Mouse (Mus musculus): ENCODE results near the gene Cox7b. TPM values are rescaled to one million over a fixed set of nuclear protein-coding genes. Genes with fewer than 3 reads are reported as not detected.
"Not testable (repeated sequence)": the region's sequence is repeated elsewhere in the genome, so short reads cannot be mapped to it uniquely, and the experiment has no call there.

Cox7b gene
- polyA plus RNA-seq (2016; fragmentation: Nextera tagmentation; extraction: Ambion mirVana), result 346 and 350 TPM in 2 replicates

- Histone ChIP-seq H3K27me3 (replicated peaks; ENCODE audit: low read depth, poor library complexity, severe bottlenecking) (peaks cover 13% of the 10 kb centered on the region; the same call in 1 of the 2 replicates), H3K27ac (replicated peaks) (peak within 1 kb of the TSS; percentile 84), H3K36me3 (replicated peaks) (peaks cover 25% of the 10 kb centered on the region), H3K4me3 (peak within 1 kb of the TSS; percentile 64), H3K4me1 (no peaks in the 10 kb centered on the region), H3K9me3 (no peaks in the 10 kb centered on the region)
- 13% methylated on average over 26 of the region's 26 CpGs for WGBS
- peak; percentile 71 for DNase-seq (ENCODE audit: low spot score)
Measured at GRCm38 (mm10) chrX:106015571-106016322, at the start of gene Cox7b. Gene Cox7b, plus strand, starts transcription at chrX:106015700.

GRCm38 (mm10) chrX:106001605-106002004 lies 13.9 kb upstream of the Cox7b start:
- DNase-seq (ENCODE audit: low spot score), result no peak
- Histone ChIP-seq H3K9me3 (no peaks in the 10 kb centered on the region), H3K4me1 (no peaks in the 10 kb centered on the region), H3K27ac (replicated peaks) (no peak overlapping the region), H3K36me3 (replicated peaks) (peaks cover 46% of the 10 kb centered on the region), H3K27me3 (replicated peaks; ENCODE audit: low read depth, poor library complexity, severe bottlenecking) (peaks cover 11% of the 10 kb centered on the region; the same call in 1 of the 2 replicates), H3K4me3 (no peak overlapping the region)
- 84% methylated on average over 1 of the region's 1 CpGs for WGBS

- peaks cover 11% of the 10 kb centered on the region; the same call in 1 of the 2 replicates for H3K27me3 ChIP-seq (replicated peaks; ENCODE audit: low read depth, poor library complexity, severe bottlenecking)
- H3K9me3 ChIP-seq, result no peaks in the 10 kb centered on the region
- 24% methylated on average over 3 of the region's 3 CpGs for WGBS
- H3K27ac ChIP-seq (replicated peaks), result no peak overlapping the region
- no peak for DNase-seq (ENCODE audit: low spot score)
- H3K36me3 ChIP-seq (replicated peaks), result peaks cover 6% of the 10 kb centered on the region; the same call in 1 of the 2 replicates
- H3K4me3 ChIP-seq, result peak overlapping the region; percentile 67
- H3K4me1 ChIP-seq, result peaks cover 5% of the 10 kb centered on the region
Measured at GRCm38 (mm10) chrX:106010762-106011161, 4.7 kb upstream of the Cox7b start.

- H3K9me3 ChIP-seq, result no peaks in the 10 kb centered on the region
- WGBS, result 21% methylated on average over 45 of the region's 45 CpGs
- peak within 1 kb of the TSS; percentile 67 for H3K4me3 ChIP-seq
- DNase-seq (ENCODE audit: low spot score), result peak; percentile 90
- peak within 1 kb of the TSS; percentile 86 for H3K27ac ChIP-seq (replicated peaks)
- H3K36me3 ChIP-seq (replicated peaks), result peaks cover 6% of the 10 kb centered on the region; the same call in 1 of the 2 replicates
- peaks cover 13% of the 10 kb centered on the region; the same call in 1 of the 2 replicates for H3K27me3 ChIP-seq (replicated peaks; ENCODE audit: low read depth, poor library complexity, severe bottlenecking)
- H3K4me1 ChIP-seq, result peaks cover 5% of the 10 kb centered on the region
Measured at GRCm38 (mm10) chrX:106011465-106012159, 3.9 kb upstream of the Cox7b start, which contains the start of gene Magt1. Gene Magt1, minus strand, starts transcription at chrX:106011906.

GRCm38 (mm10) chrX:106012559-106012958 lies 2.9 kb upstream of the Cox7b start:
- 71% methylated on average over 3 of the region's 3 CpGs for WGBS
- no peaks in the 10 kb centered on the region for H3K9me3 ChIP-seq
- peaks cover 13% of the 10 kb centered on the region; the same call in 1 of the 2 replicates for H3K27me3 ChIP-seq (replicated peaks; ENCODE audit: low read depth, poor library complexity, severe bottlenecking)
- DNase-seq (ENCODE audit: low spot score), result no peak
- H3K4me3 ChIP-seq, result peak overlapping the region; percentile 46
- peaks cover 5% of the 10 kb centered on the region for H3K4me1 ChIP-seq
- peak overlapping the region; percentile 83 for H3K27ac ChIP-seq (replicated peaks)
- H3K36me3 ChIP-seq (replicated peaks), result peaks cover 4% of the 10 kb centered on the region; the same call in 1 of the 2 replicates

- Histone ChIP-seq H3K36me3 (replicated peaks) (peaks cover 5% of the 10 kb centered on the region; the same call in 1 of the 2 replicates), H3K27ac (replicated peaks) (no peak overlapping the region), H3K9me3 (no peaks in the 10 kb centered on the region), H3K4me1 (peaks cover 5% of the 10 kb centered on the region), H3K4me3 (no peak overlapping the region), H3K27me3 (replicated peaks; ENCODE audit: low read depth, poor library complexity, severe bottlenecking) (peaks cover 13% of the 10 kb centered on the region; the same call in 1 of the 2 replicates)
- peak; percentile 28 for DNase-seq (ENCODE audit: low spot score)
- 28% methylated on average over 2 of the region's 2 CpGs for WGBS
Measured at GRCm38 (mm10) chrX:106013217-106013616, 2.3 kb upstream of the Cox7b start.

- Histone ChIP-seq H3K4me3 (peak overlapping the region; percentile 64; the same call in 1 of the 2 replicates), H3K27me3 (replicated peaks; ENCODE audit: low read depth, poor library complexity, severe bottlenecking) (peaks cover 13% of the 10 kb centered on the region; the same call in 1 of the 2 replicates), H3K36me3 (replicated peaks) (peaks cover 16% of the 10 kb centered on the region)
- not testable (repeated sequence) for DNase-seq (ENCODE audit: low spot score); H3K4me1 ChIP-seq; H3K9me3 ChIP-seq; H3K27ac ChIP-seq (replicated peaks)
- WGBS, result 70% methylated on average over 2 of the region's 2 CpGs
Measured at GRCm38 (mm10) chrX:106014741-106015377, 641 bp upstream of the Cox7b start.

- no peak for DNase-seq (ENCODE audit: low spot score)
- Histone ChIP-seq H3K9me3 (no peaks in the 10 kb centered on the region), H3K27me3 (replicated peaks; ENCODE audit: low read depth, poor library complexity, severe bottlenecking) (0 out of 2 replicates have a peak, but pooled peaks cover 5% of the 10 kb centered on the region), H3K4me3 (no peak overlapping the region), H3K4me1 (no peaks in the 10 kb centered on the region), H3K27ac (replicated peaks) (no peak overlapping the region), H3K36me3 (replicated peaks) (peaks cover 39% of the 10 kb centered on the region)
- WGBS, result 93% methylated on average over 3 of the region's 3 CpGs
Measured at GRCm38 (mm10) chrX:106017102-106017501, 1.6 kb downstream of the Cox7b start.

- DNase-seq (ENCODE audit: low spot score), result no peak
Measured at GRCm38 (mm10) chrX:106017516-106017915, 2.0 kb downstream of the Cox7b start.

GRCm38 (mm10) chrX:106026418-106027342 lies 11.2 kb downstream of the Cox7b start, which contains the start of gene Atp7a:
Gene Atp7a, plus strand, starts transcription at chrX:106027276.
- Histone ChIP-seq H3K4me3 (peak within 1 kb of the TSS; percentile 61), H3K27me3 (replicated peaks; ENCODE audit: low read depth, poor library complexity, severe bottlenecking) (peaks cover 18% of the 10 kb centered on the region), H3K27ac (replicated peaks) (peak within 1 kb of the TSS; percentile 81), H3K9me3 (no peaks in the 10 kb centered on the region), H3K36me3 (replicated peaks) (peaks cover 13% of the 10 kb centered on the region), H3K4me1 (no peaks in the 10 kb centered on the region; the same call in 1 of the 2 replicates)
- WGBS, result 12% methylated on average over 36 of the region's 36 CpGs
- peak; percentile 93 for DNase-seq (ENCODE audit: low spot score)

More at GRCm38 (mm10) chrX:106017516-106017915, 2.0 kb downstream of the Cox7b start:
- Histone ChIP-seq H3K4me3 (no peak overlapping the region), H3K9me3 (no peaks in the 10 kb centered on the region), H3K27ac (replicated peaks) (no peak overlapping the region), H3K36me3 (replicated peaks) (peaks cover 41% of the 10 kb centered on the region), H3K4me1 (no peaks in the 10 kb centered on the region), H3K27me3 (replicated peaks; ENCODE audit: low read depth, poor library complexity, severe bottlenecking) (0 out of 2 replicates have a peak, but pooled peaks cover 5% of the 10 kb centered on the region)
- 90% methylated on average over 4 of the region's 4 CpGs for WGBS

GRCm38 (mm10) chrX:106027343-106027674 lies 11.8 kb downstream of the Cox7b start:
- Histone ChIP-seq H3K4me3 (peak overlapping the region; percentile 61), H3K27me3 (replicated peaks; ENCODE audit: low read depth, poor library complexity, severe bottlenecking) (peaks cover 18% of the 10 kb centered on the region), H3K36me3 (replicated peaks) (peaks cover 7% of the 10 kb centered on the region), H3K27ac (replicated peaks) (peak overlapping the region; percentile 81), H3K4me1 (no peaks in the 10 kb centered on the region; the same call in 1 of the 2 replicates), H3K9me3 (no peaks in the 10 kb centered on the region)
- 18% methylated on average over 8 of the region's 8 CpGs for WGBS
- no peak for DNase-seq (ENCODE audit: low spot score)
